Mouse (Mus musculus) layer of hippocampus, adult 18-20 months (tissue): ENCODE measurements around the gene 2010003K11Rik. TPM values are rescaled to one million over a fixed set of nuclear protein-coding genes. Genes with fewer than 3 reads are reported as not detected.
"Not testable (repeated sequence)": the region's sequence is repeated elsewhere in the genome, so short reads cannot be mapped to it uniquely, and the experiment has no call there.

Source experiments
- DNase-seq, 2 experiments: peaks; one replicate each; pipeline ENCODE4 v3.0.0; 2022; ENCODE audit warnings: low spot score in 2 of 2
- total RNA-seq, 2 experiments: library from RNA; stranded (reverse); gene quantifications; 2 replicates each; pipeline ENCODE4 v1.2.3; 2021

2010003K11Rik gene
- total RNA-seq, 2 experiments from 2014 or later = not detected

GRCm38 (mm10) chr19:4464666-4465065 lies 33.7 kb downstream of the 2010003K11Rik start:
- DNase-seq = no peak

- no peak for DNase-seq
Measured at GRCm38 (mm10) chr19:4461981-4462380, 36.4 kb downstream of the 2010003K11Rik start.

GRCm38 (mm10) chr19:4456227-4456626 lies 42.2 kb downstream of the 2010003K11Rik start:
- DNase-seq = peak in 1 of 2 experiments; percentile 60

GRCm38 (mm10) chr19:4455071-4455800 lies 43.1 kb downstream of the 2010003K11Rik start:
- DNase-seq = no peak

GRCm38 (mm10) chr19:4454040-4454439 lies 44.3 kb downstream of the 2010003K11Rik start:
- DNase-seq = not testable (repeated sequence)

- DNase-seq = peak in 1 of 2 experiments; percentile 73
Measured at GRCm38 (mm10) chr19:4452525-4452924, 45.9 kb downstream of the 2010003K11Rik start.

- no peak for DNase-seq
Measured at GRCm38 (mm10) chr19:4451965-4452364, 46.4 kb downstream of the 2010003K11Rik start.

- DNase-seq = no peak
Measured at GRCm38 (mm10) chr19:4451098-4451497, 47.3 kb downstream of the 2010003K11Rik start.

- no peak for DNase-seq
Measured at GRCm38 (mm10) chr19:4450666-4451065, 47.7 kb downstream of the 2010003K11Rik start.

- no peak for DNase-seq
Measured at GRCm38 (mm10) chr19:4449230-4449629, 49.2 kb downstream of the 2010003K11Rik start.

- DNase-seq = no peak
Measured at GRCm38 (mm10) chr19:4447445-4447844, 50.9 kb downstream of the 2010003K11Rik start.

Other genes starting within 250 kb of the 2010003K11Rik start
- gene Ssh3, start 229.4 kb downstream of the 2010003K11Rik start, total RNA-seq = 10 to 100 TPM; 49.5 to 49.6 TPM
- 10 to 100 TPM; 58.5 to 59.2 TPM for gene Ankrd13d, start 215.4 kb downstream of the 2010003K11Rik start, total RNA-seq
- gene Grk2, start 192.4 kb downstream of the 2010003K11Rik start, total RNA-seq = 100 to 1,000 TPM; 184 to 192 TPM
- 10 to 100 TPM; 74.2 to 88.4 TPM for gene Kdm2a, start 100.3 kb downstream of the 2010003K11Rik start, total RNA-seq
- 1 to 10 TPM; 1.0 to 1.2 TPM for gene Rhod, start 59.2 kb downstream of the 2010003K11Rik start, total RNA-seq
- gene Syt12, start 21.1 kb downstream of the 2010003K11Rik start, total RNA-seq = 10 to 100 TPM; 28.5 to 30.3 TPM
- 10 to 100 TPM; 66.2 to 67.1 TPM for gene Pcx, start 11.9 kb upstream of the 2010003K11Rik start, total RNA-seq
- 10 to 100 TPM; 35.2 to 35.6 TPM for gene Lrfn4, start 117.1 kb upstream of the 2010003K11Rik start, total RNA-seq
- 10 to 100 TPM; 23.1 to 28.3 TPM for gene Rce1, start 127.1 kb upstream of the 2010003K11Rik start, total RNA-seq
- gene Gm960, start 200.1 kb upstream of the 2010003K11Rik start, total RNA-seq = 1 to 10 TPM; 1.1 to 1.6 TPM
- gene Sptbn2, start 212.6 kb upstream of the 2010003K11Rik start, total RNA-seq = 100 to 1,000 TPM; 561 to 574 TPM